Mouse (Mus musculus): ENCODE measurements around the gene Arl2bp.

DNA sequence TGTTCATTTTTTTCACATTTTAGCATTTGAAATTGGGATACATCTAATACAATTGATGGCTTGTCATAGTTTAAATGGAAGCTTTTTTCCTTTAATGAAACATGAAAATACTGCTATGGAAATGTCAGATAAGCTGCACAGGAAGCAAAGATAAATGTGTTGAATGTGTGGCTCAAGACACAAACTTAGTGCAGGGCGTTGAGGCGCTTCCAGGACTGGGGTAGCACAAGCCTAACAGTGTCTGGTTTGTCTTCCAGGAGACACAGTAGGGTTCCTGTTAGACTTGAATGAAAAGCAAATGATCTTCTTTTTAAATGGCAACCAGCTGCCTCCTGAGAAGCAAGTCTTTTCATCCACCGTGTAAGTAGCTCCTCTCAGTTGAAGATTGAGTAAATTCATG is 16.9 kb upstream of the Arl2bp start:
- TF ChIP-seq CTCF (IDR thresholded peaks at IDR 0.05) (no peak), EP300 (IDR thresholded peaks at IDR 0.05; ENCODE audit: insufficient read depth, low read depth, low read length) (no peak), POLR2A (IDR thresholded peaks at IDR 0.05; ENCODE audit: insufficient read depth, low read depth, low read length) (no peak)

All from heart, adult 2 months (tissue).